Mouse (Mus musculus) testis, adult 2 months (tissue): ENCODE results near the gene Emc8.

Experiments used
- CTCF ChIP-seq: fragments of 200-500 bp; IDR thresholded peaks from 2 replicates; pipeline ENCODE4 v1.5.1; 2012; ENCODE audit warnings: low read depth, mild to moderate bottlenecking, inconsistent platforms, low read length, moderate library complexity; ENCODE audit not compliant: control insufficient read depth, insufficient read depth, insufficient replicate concordance
- POLR2A ChIP-seq: fragments of 200-500 bp; IDR thresholded peaks from 2 replicates; pipeline ENCODE4 v1.6.1; 2012; ENCODE audit warnings: low read depth, mild to moderate bottlenecking, inconsistent platforms, low read length, moderate library complexity; ENCODE audit not compliant: control insufficient read depth

- TF ChIP-seq POLR2A (no peak), CTCF (no peak)
These were observed 47.8 kb upstream of the Emc8 start for GRCm38 (mm10) chr8:120715996-120716680.
